Mouse (Mus musculus) lung, postnatal 14 days (tissue): ENCODE data around the gene Atp5g2.
A peak's percentile ranks its signal among the peaks of the same experiment; 100 is the strongest.

ENCODE experiments used
- DNase-seq: peaks from one replicate; pipeline ENCODE4 v3.0.0; 2021

Gene Atp5g2

GRCm38 (mm10) chr15:102672215-102673071 lies at the start of gene Atp5g2:
Gene Atp5g2, minus strand, starts transcription at chr15:102672352.
- peak; percentile 47 for DNase-seq

GRCm38 (mm10) chr15:102721016-102721898 lies 49.1 kb upstream of the Atp5g2 start:
- DNase-seq: no peak

- DNase-seq: peak; percentile 18
Measured at GRCm38 (mm10) chr15:102716132-102716531, 44.0 kb upstream of the Atp5g2 start.

GRCm38 (mm10) chr15:102707736-102708269 lies 35.7 kb upstream of the Atp5g2 start:
- DNase-seq: no peak

GRCm38 (mm10) chr15:102705923-102706503 lies 33.9 kb upstream of the Atp5g2 start:
- no peak for DNase-seq

GRCm38 (mm10) chr15:102705226-102705894 lies 33.2 kb upstream of the Atp5g2 start:
- DNase-seq: no peak

- DNase-seq: no peak
Measured at GRCm38 (mm10) chr15:102704806-102705205, 32.7 kb upstream of the Atp5g2 start.

- DNase-seq: no peak
Measured at GRCm38 (mm10) chr15:102702972-102703371, 30.8 kb upstream of the Atp5g2 start.

GRCm38 (mm10) chr15:102698193-102698592 lies 26.0 kb upstream of the Atp5g2 start:
- peak; percentile 89 for DNase-seq

GRCm38 (mm10) chr15:102696899-102697298 lies 24.7 kb upstream of the Atp5g2 start:
- peak; percentile 27 for DNase-seq

- peak; percentile 70 for DNase-seq
Measured at GRCm38 (mm10) chr15:102693600-102693999, 21.4 kb upstream of the Atp5g2 start.

GRCm38 (mm10) chr15:102692991-102693411 lies 20.8 kb upstream of the Atp5g2 start:
- DNase-seq: peak; percentile 56

GRCm38 (mm10) chr15:102692321-102692804 lies 20.2 kb upstream of the Atp5g2 start:
- no peak for DNase-seq

- no peak for DNase-seq
Measured at GRCm38 (mm10) chr15:102685791-102686190, 13.6 kb upstream of the Atp5g2 start.

- DNase-seq: no peak
Measured at GRCm38 (mm10) chr15:102683670-102684069, 11.5 kb upstream of the Atp5g2 start.

GRCm38 (mm10) chr15:102676345-102676744 lies 4.2 kb upstream of the Atp5g2 start:
- no peak for DNase-seq

- peak; percentile 38 for DNase-seq
Measured at GRCm38 (mm10) chr15:102673548-102673947, 1.4 kb upstream of the Atp5g2 start.

- DNase-seq: peak; percentile 85
Measured at GRCm38 (mm10) chr15:102671721-102672214, 384 bp downstream of the Atp5g2 start.

GRCm38 (mm10) chr15:102670767-102671575 lies 1.2 kb downstream of the Atp5g2 start:
- DNase-seq: peak; percentile 97

GRCm38 (mm10) chr15:102670281-102670680 lies 1.9 kb downstream of the Atp5g2 start:
- DNase-seq: no peak

- DNase-seq: no peak
Measured at GRCm38 (mm10) chr15:102669571-102669970, 2.6 kb downstream of the Atp5g2 start.
